Mouse (Mus musculus) bone marrow, adult 2 months (tissue): ENCODE measurements around the gene 4930402H24Rik.

Experiments
- CTCF ChIP-seq: fragments of 200-500 bp; IDR thresholded peaks from 2 replicates; pipeline ENCODE4 v1.5.1; 2011; ENCODE audit warnings: low read length, control low read depth; ENCODE audit not compliant: control insufficient read depth, insufficient read depth
- POLR2A ChIP-seq: fragments of 200-500 bp; IDR thresholded peaks from 2 replicates; pipeline ENCODE4 v1.6.1; 2011; ENCODE audit warnings: low read depth, mild to moderate bottlenecking, control low read depth, low read length, borderline replicate concordance; ENCODE audit not compliant: control insufficient read depth

- no peak for TF ChIP-seq CTCF
- no peak for TF ChIP-seq POLR2A
These were observed 162.6 kb downstream of the 4930402H24Rik start for GRCm38 (mm10) chr2:130743576-130743975.
